Mouse (Mus musculus) ES-E14 (cell line): Measurements from ENCODE around the gene Ssbp1. TPM values are rescaled to one million over a fixed set of nuclear protein-coding genes. Genes with fewer than 3 reads are reported as not detected.

Experiments used
- DNase-seq: peaks from one replicate; pipeline ENCODE4 v3.0.0-alpha.2; 2013; ENCODE audit warnings: low read depth, low spot score
- H3K27ac ChIP-seq: 2 replicates; pipeline ENCODE4 v1.5.1; 2012; ENCODE audit warnings: low read depth, mild to moderate bottlenecking, low read length, moderate library complexity, mixed read lengths; ENCODE audit not compliant: poor library complexity, insufficient read depth, severe bottlenecking
- H3K36me3 ChIP-seq: 2 replicates; pipeline ENCODE4 v1.6.1; 2012; ENCODE audit warnings: mild to moderate bottlenecking, low read length, moderate library complexity, mixed read lengths; ENCODE audit not compliant: control insufficient read depth, poor library complexity, insufficient read depth, severe bottlenecking
- H3K4me1 ChIP-seq, 2 experiments: fragments of 150-350 bp in 1 of 2; sonication (generic) in 1 of 2; 2 replicates each; pipeline ENCODE4 v1.6.1; 2012; ENCODE audit warnings: low read length in 2 of 2, mild to moderate bottlenecking in 1 of 2, mixed read lengths in 1 of 2; ENCODE audit not compliant: control insufficient read depth in 2 of 2, insufficient read depth in 2 of 2, poor library complexity in 1 of 2
- H3K4me3 ChIP-seq, 2 experiments: fragments of 150-350 bp in 1 of 2; sonication (generic) in 1 of 2; 2 replicates each; pipeline ENCODE4 v1.5.1; 2012; ENCODE audit warnings: low read length in 2 of 2, low read depth in 1 of 2, mild to moderate bottlenecking in 1 of 2, mixed read lengths in 1 of 2; ENCODE audit not compliant: insufficient read depth in 1 of 2, poor library complexity in 1 of 2, severe bottlenecking in 1 of 2
- H3K9ac ChIP-seq: 2 replicates; pipeline ENCODE4 v1.6.1; 2012; ENCODE audit warnings: low read depth, mild to moderate bottlenecking, low read length, mixed read lengths; ENCODE audit not compliant: poor library complexity, insufficient read depth, severe bottlenecking
- H3K9me3 ChIP-seq: fragments of 150-350 bp; sonication (generic); 2 replicates; pipeline ENCODE4 v1.6.1; 2012; ENCODE audit warnings: low read depth, mild to moderate bottlenecking, low read length; ENCODE audit not compliant: control insufficient read depth, insufficient read depth
- CHD2 ChIP-seq: IDR thresholded peaks from 2 replicates; pipeline ENCODE4 v1.6.1; 2014; ENCODE audit warnings: mild to moderate bottlenecking, low read depth, low read length, inconsistent platforms
- HCFC1 ChIP-seq: IDR thresholded peaks from 2 replicates; pipeline ENCODE4 v1.6.1; 2012; ENCODE audit warnings: low read length, inconsistent platforms, borderline replicate concordance; ENCODE audit not compliant: insufficient read depth
- MAFK ChIP-seq: IDR thresholded peaks from 2 replicates; pipeline ENCODE4 v1.6.1; 2014; ENCODE audit warnings: mild to moderate bottlenecking, low read depth, low read length, inconsistent platforms; ENCODE audit not compliant: insufficient read depth
- ZC3H11A ChIP-seq: IDR thresholded peaks from 2 replicates; pipeline ENCODE4 v1.6.1; 2012; ENCODE audit warnings: low read depth, mild to moderate bottlenecking, inconsistent platforms, low read length, borderline replicate concordance
- ZNF384 ChIP-seq: IDR thresholded peaks from 2 replicates; pipeline ENCODE4 v1.6.1; 2012; ENCODE audit warnings: low read depth, low read length, inconsistent platforms
- in situ Hi-C, 2 experiments: fragments of 600-800 bp; cut with MboI; formaldehyde crosslinking; loops; one replicate each; pipeline ENCODE4 v1.15.1; 2025; ENCODE audit warnings: low sequenced_read_pairs in 2 of 2, inconsistent platforms in 1 of 2; ENCODE audit not compliant: unreplicated experiment in 2 of 2
- total RNA-seq: library from RNA; depleted of rRNA; stranded (reverse); fragments of 300-350 nt; gene quantifications from 2 replicates; pipeline ENCODE4 v1.2.3, GENCODE M21; 2012

Gene Ssbp1
- total RNA-seq, 1 experiment: 112 TPM

DNA sequence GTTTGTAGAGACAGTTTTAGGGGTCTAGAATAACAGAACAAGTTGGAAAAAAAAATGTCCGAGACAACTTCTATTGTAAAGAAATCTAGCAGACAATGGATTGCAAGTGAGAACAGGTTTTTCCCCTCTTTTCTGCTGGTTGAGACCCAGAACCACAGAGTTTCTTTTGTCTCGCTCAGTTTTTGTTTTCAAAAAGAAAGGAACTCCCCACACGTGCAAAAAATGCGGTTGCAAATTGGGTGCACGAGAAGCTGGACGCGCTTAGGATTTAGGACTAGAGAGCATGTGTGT, 513 bp downstream of the Ssbp1 start:
- DNase-seq: peak; percentile 11
- Histone ChIP-seq H3K4me1 (peaks cover 0 to 3% of the 10 kb centered on the region in 2 experiments; a peak in 1 of 4 replicates), H3K36me3 (peaks cover 14% of the 10 kb centered on the region), H3K4me3 (peak overlapping the region; percentile 80 to 100), H3K9ac (peak overlapping the region; percentile 100), H3K27ac (peak overlapping the region; percentile 96), H3K9me3 (no peaks in the 10 kb centered on the region)
- TF ChIP-seq ZNF384 (no peak), ZC3H11A (no peak), MAFK (no peak), CHD2 (no peak; the same call in 1 of the 2 replicates), HCFC1 (no peak)
- in situ Hi-C loops: no loop called here

DNA sequence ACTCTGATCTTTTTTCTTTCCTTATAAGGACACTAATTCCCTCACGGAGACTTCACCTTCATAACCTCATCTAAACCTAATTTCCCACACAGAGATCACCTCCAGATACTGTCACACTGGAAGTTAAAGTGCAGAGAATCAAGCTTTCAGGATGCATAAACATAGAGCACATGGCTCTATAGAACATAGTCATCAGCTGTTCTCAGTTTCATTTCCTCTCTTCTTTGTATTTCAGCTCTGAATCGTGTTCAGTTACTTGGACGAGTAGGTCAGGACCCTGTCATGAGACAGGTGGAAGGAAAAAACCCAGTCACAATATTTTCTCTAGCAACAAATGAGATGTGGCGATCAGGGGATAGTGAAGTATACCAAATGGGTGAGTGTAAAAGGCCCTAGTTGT, 5.0 kb downstream of the Ssbp1 start:
- in situ Hi-C loops: no loop called here
- no peaks in the 10 kb centered on the region for H3K9me3 ChIP-seq
- no peak for DNase-seq
- no peak overlapping the region for H3K27ac ChIP-seq
- H3K9ac ChIP-seq: no peak overlapping the region
- no peak overlapping the region for H3K4me3 ChIP-seq
- H3K4me1 ChIP-seq: peaks cover 0 to 3% of the 10 kb centered on the region in 2 experiments; a peak in 1 of 4 replicates
- H3K36me3 ChIP-seq: peaks cover 26% of the 10 kb centered on the region
- TF ChIP-seq CHD2 (no peak), ZC3H11A (no peak), MAFK (no peak)

DNA sequence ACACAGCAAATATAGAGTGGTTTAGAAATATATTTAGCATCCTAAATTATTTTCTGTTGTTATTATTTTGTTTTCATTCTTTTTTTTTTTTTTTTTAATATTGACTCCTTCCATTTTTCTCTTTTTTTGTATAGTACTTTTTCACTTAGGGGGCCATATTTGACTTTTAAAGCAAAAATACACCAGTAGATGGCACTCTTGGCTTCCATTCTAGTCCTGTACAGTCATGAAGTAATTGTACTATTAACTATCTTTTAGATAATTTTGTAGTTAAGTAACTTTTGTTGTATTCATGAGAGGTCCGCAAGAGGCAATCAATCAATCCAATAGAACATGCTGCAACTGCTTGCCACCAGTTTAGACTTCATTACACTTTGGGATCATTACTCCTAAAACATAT, 8.6 kb downstream of the Ssbp1 start:
- no peak overlapping the region for H3K9ac ChIP-seq
- no peak for TF ChIP-seq ZC3H11A
- no peak for TF ChIP-seq ZNF384
- no peak overlapping the region for H3K4me3 ChIP-seq
- H3K27ac ChIP-seq: no peak overlapping the region
- in situ Hi-C loops: no loop called here
- H3K36me3 ChIP-seq: peaks cover 29% of the 10 kb centered on the region
- no peak for DNase-seq
- H3K9me3 ChIP-seq: no peaks in the 10 kb centered on the region
- no peaks in the 10 kb centered on the region for H3K4me1 ChIP-seq

DNA sequence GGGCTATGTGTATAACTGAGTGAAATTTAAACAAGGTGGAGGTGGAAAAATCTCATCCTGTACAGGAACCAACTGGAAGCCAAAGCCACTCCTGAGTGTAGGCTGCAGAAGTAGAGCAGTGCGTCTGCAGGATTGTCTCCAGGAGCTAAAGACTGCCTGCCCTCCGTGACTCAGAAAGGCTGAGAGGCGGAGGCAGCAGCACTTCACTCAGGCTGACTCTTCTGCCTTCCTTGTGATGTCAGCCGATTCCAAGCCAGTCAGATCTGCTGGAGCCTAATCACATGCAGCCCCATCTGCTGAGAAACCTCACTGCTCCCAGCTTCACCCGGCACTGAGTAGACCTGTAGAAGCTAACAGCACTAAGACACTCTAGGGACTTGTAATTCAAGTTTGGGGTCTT, 11.2 kb downstream of the Ssbp1 start:
- no peaks in the 10 kb centered on the region for H3K4me1 ChIP-seq
- in situ Hi-C loops: no loop called here
- peaks cover 21% of the 10 kb centered on the region for H3K36me3 ChIP-seq
- DNase-seq: no peak
- TF ChIP-seq HCFC1: no peak
- TF ChIP-seq ZC3H11A: no peak
- no peak overlapping the region for H3K4me3 ChIP-seq
- H3K9me3 ChIP-seq: no peaks in the 10 kb centered on the region
- no peak overlapping the region for H3K9ac ChIP-seq
- H3K27ac ChIP-seq: no peak overlapping the region

DNA sequence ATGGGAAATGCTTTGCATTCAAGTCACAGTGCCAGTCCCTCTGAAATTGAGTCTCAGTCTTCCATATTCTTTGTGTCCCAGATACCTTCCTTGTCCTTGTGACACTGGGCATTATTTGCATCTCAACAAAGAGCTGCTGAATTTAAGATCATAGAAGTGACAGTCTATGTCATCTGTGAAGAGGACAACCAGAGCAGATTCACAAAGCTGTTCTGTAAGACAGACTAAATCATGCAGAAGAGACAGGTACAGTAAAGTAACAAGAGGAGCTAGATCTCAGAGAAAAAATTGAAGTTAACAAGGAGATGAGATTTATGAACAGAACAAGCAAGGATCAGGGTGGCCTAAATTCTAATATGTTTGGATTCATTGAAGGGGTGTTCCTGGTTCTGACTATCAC, 19.8 kb downstream of the Ssbp1 start, which contains the start of gene Tas2r137:
Gene Tas2r137 (plus strand): TSS at position 301 of the 400 bp plus-strand sequence.
- Histone ChIP-seq H3K9ac (no peak within 1 kb of the TSS), H3K4me1 (no peaks in the 10 kb centered on the region), H3K4me3 (no peak within 1 kb of the TSS), H3K9me3 (no peaks in the 10 kb centered on the region), H3K27ac (no peak within 1 kb of the TSS), H3K36me3 (no peaks in the 10 kb centered on the region)
- TF ChIP-seq HCFC1 (no peak), MAFK (no peak), ZC3H11A (no peak), CHD2 (no peak), ZNF384 (no peak)
- in situ Hi-C loops: no loop called here
- no peak for DNase-seq
